Mouse (Mus musculus) intestine, embryonic 15.5 days (tissue): ENCODE data around the gene Uqcrh. TPM values are rescaled to one million over a fixed set of nuclear protein-coding genes. Genes with fewer than 3 reads are reported as not detected.
A peak's percentile ranks its signal among the peaks of the same experiment; 100 is the strongest.

Source experiments
- ATAC-seq: fragments of 200-750 bp; cut with Nextera tagmentation; 2 replicates; pipeline ENCODE4 v1.8.0; 2017; ENCODE audit warnings: moderate TSS enrichment, moderate library complexity
- H3K27ac ChIP-seq: fragments of 300-500 bp; sonication (generic); 2 replicates; pipeline ENCODE4 v1.5.1; 2015; ENCODE audit warnings: mild to moderate bottlenecking, inconsistent platforms
- H3K27me3 ChIP-seq: fragments of 300-500 bp; sonication (generic); replicated peaks from 2 replicates; pipeline ENCODE4 v1.6.1; 2015; ENCODE audit warnings: inconsistent platforms
- H3K36me3 ChIP-seq: fragments of 300-500 bp; sonication (generic); 2 replicates; pipeline ENCODE4 v1.6.1; 2015; ENCODE audit warnings: inconsistent platforms
- H3K4me1 ChIP-seq: fragments of 300-500 bp; sonication (generic); replicated peaks from 2 replicates; pipeline ENCODE4 v1.6.1; 2015; ENCODE audit warnings: inconsistent platforms
- H3K4me2 ChIP-seq: fragments of 300-500 bp; sonication (generic); replicated peaks from 2 replicates; pipeline ENCODE4 v1.6.1; 2015; ENCODE audit warnings: mild to moderate bottlenecking, inconsistent platforms
- H3K4me3 ChIP-seq: fragments of 300-500 bp; sonication (generic); replicated peaks from 2 replicates; pipeline ENCODE4 v1.5.1; 2015; ENCODE audit warnings: inconsistent platforms
- H3K9ac ChIP-seq: fragments of 300-500 bp; sonication (generic); 2 replicates; pipeline ENCODE4 v1.6.1; 2015; ENCODE audit warnings: inconsistent platforms
- H3K9me3 ChIP-seq: fragments of 300-500 bp; sonication (generic); 2 replicates; pipeline ENCODE4 v1.6.1; 2016; ENCODE audit warnings: inconsistent platforms
- WGBS: fragments of 180-500 bp; shearing (Covaris S2); methylation state at CpG from one replicate; pipeline ENCODE4 v1.1.7; 2015; 5-methylcytosine and 5-hydroxymethylcytosine counted together
- polyA plus RNA-seq: library from polyadenylated mRNA; unstranded; fragments of >200 nt; fragmentation: Nextera tagmentation; extraction: Ambion mirVana; gene quantifications from 2 replicates; pipeline ENCODE4 v1.2.1, GENCODE M21; 2015

Gene Uqcrh
- polyA plus RNA-seq, 1 experiment from 2014 or later = 636 TPM

DNA sequence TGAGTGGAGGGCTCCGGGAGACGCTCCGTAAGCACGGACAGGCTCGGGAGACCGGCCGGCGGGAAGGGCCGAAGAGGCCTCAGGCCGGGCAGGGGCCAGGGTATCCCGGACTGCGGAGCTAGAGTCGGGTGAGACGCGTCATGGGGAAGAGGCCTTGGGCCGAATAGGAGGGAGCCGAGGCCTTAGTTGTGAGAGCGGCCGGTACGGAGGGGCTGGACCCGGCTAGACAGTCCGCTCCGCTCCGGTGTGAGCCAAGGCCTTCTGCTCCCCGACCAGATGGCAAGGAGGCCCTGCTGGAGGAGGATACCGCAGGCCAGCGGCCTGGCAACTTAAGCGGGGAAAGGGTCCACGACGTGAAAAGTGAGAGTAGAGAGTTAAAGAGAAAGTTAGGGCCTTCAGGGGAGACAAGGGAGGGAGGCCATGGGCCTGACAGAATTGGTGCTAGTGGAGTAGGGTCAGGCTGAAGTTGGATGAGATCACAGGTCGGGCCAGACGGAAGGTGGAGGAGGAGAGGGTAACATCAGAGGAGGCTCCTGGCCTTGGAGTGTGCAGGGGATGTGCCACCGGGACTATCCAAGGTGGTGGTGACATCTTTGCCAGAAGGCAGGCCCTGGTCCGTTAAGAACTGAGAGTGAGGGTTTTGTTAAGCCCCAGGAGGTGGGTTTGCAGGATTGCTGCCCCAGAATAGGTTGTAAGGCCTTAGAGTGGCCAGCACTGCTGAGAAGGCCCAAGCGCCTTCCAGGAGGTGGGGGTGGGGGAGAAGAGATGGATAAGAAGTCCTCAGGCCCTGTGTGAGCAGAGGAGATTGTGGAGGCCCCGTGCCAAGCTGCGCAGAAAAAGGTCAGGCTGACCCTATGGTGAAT lies 1.7 kb upstream of the Uqcrh start:
- Histone ChIP-seq H3K4me3 (peak overlapping the region; percentile 99), H3K4me2 (peak overlapping the region; percentile 87), H3K9ac (peak overlapping the region; percentile 99), H3K9me3 (no peaks in the 10 kb centered on the region), H3K36me3 (no peaks in the 10 kb centered on the region; the same call in 1 of the 2 replicates), H3K27me3 (no peaks in the 10 kb centered on the region), H3K4me1 (peaks cover 17% of the 10 kb centered on the region), H3K27ac (peak overlapping the region; percentile 98)
- WGBS = 2% methylated on average over 37 of the region's 37 CpGs
- ATAC-seq = peak; percentile 7

DNA sequence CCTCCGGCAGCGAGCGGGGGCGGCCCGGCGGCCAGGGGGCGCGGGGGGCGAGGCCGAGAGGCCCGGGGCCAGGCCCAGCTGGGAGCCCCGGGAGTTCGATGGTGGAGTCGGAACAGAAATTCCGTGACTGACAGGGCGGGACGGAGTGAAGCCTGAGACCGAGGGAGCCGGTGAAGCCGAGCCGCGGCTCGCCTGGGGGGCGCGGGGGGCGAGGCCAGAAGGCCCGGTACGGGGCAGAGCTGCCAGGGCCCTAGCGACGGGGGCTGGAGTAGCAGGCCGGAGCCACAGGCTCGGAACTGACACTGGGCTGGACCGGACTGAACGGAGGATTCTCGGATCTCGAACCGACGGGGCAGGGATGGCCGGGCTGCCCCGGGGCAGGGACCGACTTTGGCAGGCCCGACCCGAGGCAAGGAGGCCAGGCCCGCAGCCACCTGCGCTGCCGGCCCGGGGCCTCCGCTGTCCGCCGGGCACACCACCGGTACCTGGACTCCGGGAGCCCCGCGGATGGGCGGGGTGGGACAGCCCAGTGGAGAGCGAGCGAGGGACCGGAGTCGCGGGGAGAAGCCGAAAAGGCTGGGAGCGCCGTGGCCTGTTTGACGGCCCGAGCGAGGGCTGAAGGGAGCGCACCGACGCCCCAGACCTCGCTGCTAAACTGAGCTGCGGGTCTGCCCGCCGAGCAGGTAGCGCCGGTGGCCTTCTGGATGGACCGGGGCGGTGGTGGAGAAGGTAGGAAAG lies 929 bp upstream of the Uqcrh start:
- peak overlapping the region; percentile 87 for H3K4me2 ChIP-seq
- H3K36me3 ChIP-seq = no peaks in the 10 kb centered on the region; the same call in 1 of the 2 replicates
- H3K9me3 ChIP-seq = no peaks in the 10 kb centered on the region
- H3K27ac ChIP-seq = peak overlapping the region; percentile 98
- H3K9ac ChIP-seq = peak overlapping the region; percentile 99
- ATAC-seq = peak; percentile 72
- H3K27me3 ChIP-seq = no peaks in the 10 kb centered on the region
- under 1% methylated on average over 76 of the region's 77 CpGs for WGBS
- peak overlapping the region; percentile 99 for H3K4me3 ChIP-seq
- peaks cover 17% of the 10 kb centered on the region for H3K4me1 ChIP-seq

DNA sequence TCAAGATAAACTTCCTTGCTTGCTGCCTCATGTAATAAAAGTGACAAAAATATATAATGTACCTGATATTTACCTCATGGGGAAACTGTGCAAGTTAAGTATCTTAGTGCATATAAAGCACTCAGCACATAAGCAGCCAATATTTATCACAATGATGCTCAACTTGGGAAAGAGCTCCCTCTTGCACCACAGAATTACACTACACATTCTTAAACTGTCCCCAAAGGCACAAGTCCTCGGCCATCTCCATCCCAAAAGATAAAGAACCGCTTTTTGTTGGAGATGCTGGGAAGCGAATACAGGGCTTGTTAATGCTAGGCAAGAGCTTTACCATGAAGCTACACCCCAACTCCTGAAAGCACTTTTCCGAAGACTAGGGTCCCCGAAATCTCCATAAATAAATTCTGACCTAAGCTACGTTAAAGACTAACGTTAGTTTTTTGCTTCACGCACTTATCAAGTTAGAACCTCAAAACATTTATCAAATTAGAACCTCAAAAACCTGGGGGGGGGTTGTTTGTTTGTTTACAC lies 661 bp downstream of the Uqcrh start:
- H3K9ac ChIP-seq = peak overlapping the region; percentile 99
- H3K27me3 ChIP-seq = no peaks in the 10 kb centered on the region
- H3K4me1 ChIP-seq = peaks cover 17% of the 10 kb centered on the region
- ATAC-seq = no peak
- peak overlapping the region; percentile 87 for H3K4me2 ChIP-seq
- H3K36me3 ChIP-seq = peaks cover 7% of the 10 kb centered on the region; the same call in 1 of the 2 replicates
- H3K27ac ChIP-seq = peak overlapping the region; percentile 98
- WGBS = 1% methylated on average over 8 of the region's 8 CpGs
- H3K4me3 ChIP-seq = peak overlapping the region; percentile 99
- H3K9me3 ChIP-seq = no peaks in the 10 kb centered on the region

DNA sequence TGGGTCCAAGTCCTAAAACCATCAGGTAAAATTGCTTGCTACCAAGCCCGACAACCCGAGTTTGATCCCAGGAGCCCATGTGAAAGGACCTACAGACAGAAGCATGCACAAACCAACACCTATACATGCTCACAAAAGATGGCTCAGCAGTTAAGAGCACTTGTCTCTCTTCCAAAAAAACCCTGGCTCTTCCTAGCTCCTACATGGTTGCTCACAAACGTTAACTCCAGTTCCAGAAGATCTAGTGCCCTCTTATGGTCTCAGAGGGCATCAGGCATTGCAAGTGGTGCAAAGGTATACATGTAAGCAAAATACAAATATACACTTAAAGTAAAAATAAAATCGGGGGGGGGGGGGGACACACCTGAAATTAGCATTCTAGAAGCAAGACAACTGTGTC lies 1.7 kb downstream of the Uqcrh start:
- 52% methylated on average over 4 of the region's 4 CpGs for WGBS
- Histone ChIP-seq H3K27ac (no peak overlapping the region), H3K4me1 (peaks cover 17% of the 10 kb centered on the region), H3K36me3 (peaks cover 14% of the 10 kb centered on the region), H3K27me3 (no peaks in the 10 kb centered on the region), H3K4me3 (0 out of 2 replicates have a peak overlapping the region, but pooled peaks have one; percentile 6), H3K4me2 (peak overlapping the region; percentile 87), H3K9me3 (no peaks in the 10 kb centered on the region), H3K9ac (no peak overlapping the region)
- ATAC-seq = no peak

DNA sequence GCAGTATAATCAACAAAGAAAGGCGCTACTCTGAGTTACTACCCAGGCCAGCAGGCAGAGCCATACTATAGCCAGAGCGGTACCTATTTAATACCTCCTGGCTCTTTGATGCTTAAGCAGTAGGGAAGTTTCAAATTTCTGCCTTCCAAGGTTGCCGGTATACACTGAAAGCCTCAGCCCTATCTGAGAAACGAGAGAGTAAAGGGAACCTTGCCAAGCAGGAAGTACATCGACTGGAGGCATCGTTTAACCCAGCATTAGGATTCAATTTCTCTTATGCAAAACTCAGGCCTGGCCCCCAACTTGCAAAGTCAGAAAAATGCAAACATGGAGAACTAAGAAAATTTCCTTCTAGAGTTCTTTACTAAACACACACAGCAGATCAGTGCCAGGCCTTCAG lies 4.8 kb downstream of the Uqcrh start:
- no peaks in the 10 kb centered on the region for H3K27me3 ChIP-seq
- no peaks in the 10 kb centered on the region for H3K9me3 ChIP-seq
- H3K27ac ChIP-seq = no peak overlapping the region
- 75% methylated on average over 6 of the region's 6 CpGs for WGBS
- peaks cover 17% of the 10 kb centered on the region for H3K36me3 ChIP-seq
- no peak overlapping the region for H3K4me3 ChIP-seq
- no peak overlapping the region for H3K9ac ChIP-seq
- H3K4me2 ChIP-seq = no peak overlapping the region
- no peak for ATAC-seq
- peaks cover 5% of the 10 kb centered on the region; the same call in 1 of the 2 replicates for H3K4me1 ChIP-seq

DNA sequence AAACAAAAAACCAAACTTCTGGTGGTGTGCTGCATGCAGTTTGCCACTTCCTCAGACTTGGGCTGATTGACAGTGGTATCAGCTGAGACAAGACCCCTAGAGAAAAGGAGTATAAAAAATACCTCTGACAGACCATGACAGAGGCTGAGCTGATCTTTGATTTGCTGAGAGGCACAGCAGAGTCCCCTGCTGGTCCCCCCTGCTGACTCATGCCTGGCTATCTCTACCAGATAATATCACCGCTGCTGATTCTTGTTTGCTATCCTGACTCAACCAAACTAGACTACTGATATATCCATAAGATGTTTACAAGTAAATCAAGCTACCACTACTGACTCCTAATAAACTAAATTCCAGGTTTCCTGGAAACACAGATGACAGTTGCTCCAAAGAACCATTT lies 11.0 kb downstream of the Uqcrh start:
- no peak for ATAC-seq
- Histone ChIP-seq H3K9me3 (no peaks in the 10 kb centered on the region), H3K4me2 (no peak overlapping the region)

DNA sequence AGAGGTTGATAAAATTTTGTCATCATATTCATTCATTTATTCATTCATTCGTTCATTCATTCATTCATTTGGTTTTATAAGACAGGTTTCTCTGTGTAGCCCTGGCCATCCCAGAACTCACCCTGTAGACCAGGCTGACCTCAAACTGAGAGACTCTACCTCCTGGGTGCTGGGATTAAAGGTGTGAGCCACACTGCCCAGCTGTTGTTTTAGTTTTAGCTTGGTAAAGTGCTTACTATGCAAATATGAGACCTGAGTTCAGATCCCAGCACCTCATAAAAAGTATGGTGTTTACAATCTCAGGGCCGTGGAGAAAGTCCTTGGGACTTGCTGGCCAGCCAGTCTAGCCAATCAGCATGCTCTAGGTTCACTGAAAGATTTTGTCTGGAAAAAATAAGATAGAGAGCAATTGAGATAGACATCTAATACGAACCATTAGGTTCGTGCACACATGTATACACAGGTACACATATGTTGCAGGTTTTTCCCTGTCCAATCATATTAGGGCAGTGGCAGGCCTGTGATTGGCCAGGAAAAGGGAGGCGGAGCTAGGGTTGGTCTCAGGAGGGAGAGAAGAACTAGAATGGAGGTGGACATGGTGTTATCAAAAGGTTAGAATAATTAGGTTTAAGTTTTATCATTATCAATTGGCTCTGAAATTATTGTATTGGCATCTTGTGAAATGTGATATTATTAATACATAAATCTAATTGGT lies 15.7 kb downstream of the Uqcrh start:
- ATAC-seq = no peak
- Histone ChIP-seq H3K4me3 (no peak overlapping the region), H3K4me1 (no peaks in the 10 kb centered on the region), H3K27ac (no peak overlapping the region), H3K27me3 (no peaks in the 10 kb centered on the region), H3K4me2 (no peak overlapping the region), H3K9me3 (no peaks in the 10 kb centered on the region), H3K36me3 (no peaks in the 10 kb centered on the region), H3K9ac (no peak overlapping the region)
- 77% methylated on average over 5 of the region's 5 CpGs for WGBS

More for the DNA sequence above, 11.0 kb downstream of the Uqcrh start:
- no peak overlapping the region for H3K9ac ChIP-seq
- WGBS = 25% methylated on average over 1 of the region's 1 CpGs
- H3K4me3 ChIP-seq = no peak overlapping the region
- no peaks in the 10 kb centered on the region for H3K27me3 ChIP-seq
- H3K36me3 ChIP-seq = peaks cover 10% of the 10 kb centered on the region; the same call in 1 of the 2 replicates
- H3K4me1 ChIP-seq = no peaks in the 10 kb centered on the region
- H3K27ac ChIP-seq = no peak overlapping the region

DNA sequence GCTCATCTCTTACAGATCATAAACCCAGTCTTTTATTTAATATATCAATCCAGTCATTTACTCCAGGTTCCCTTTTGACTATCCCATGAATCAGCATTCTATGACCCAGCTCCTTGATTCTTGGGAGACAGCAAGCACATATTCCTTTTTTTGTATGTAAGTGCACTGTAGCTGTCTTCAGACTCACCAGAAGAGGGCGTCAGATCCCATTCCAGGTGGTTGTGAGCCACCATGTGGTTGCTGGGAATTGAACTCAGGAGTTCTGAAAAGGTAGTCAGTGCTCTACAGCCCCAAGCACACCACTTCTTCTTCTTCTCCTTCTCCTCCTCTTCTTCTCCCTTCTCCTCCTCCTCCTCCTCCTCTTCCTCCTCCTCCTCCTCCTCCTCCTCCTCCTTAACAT lies 17.3 kb downstream of the Uqcrh start:
- Histone ChIP-seq H3K9me3 (no peaks in the 10 kb centered on the region), H3K4me3 (no peak overlapping the region), H3K27me3 (no peaks in the 10 kb centered on the region), H3K27ac (no peak overlapping the region), H3K4me2 (no peak overlapping the region), H3K9ac (no peak overlapping the region), H3K36me3 (no peaks in the 10 kb centered on the region), H3K4me1 (0 out of 2 replicates have a peak, but pooled peaks cover 3% of the 10 kb centered on the region)
- no peak for ATAC-seq
- WGBS = 4% methylated on average over 1 of the region's 1 CpGs

DNA sequence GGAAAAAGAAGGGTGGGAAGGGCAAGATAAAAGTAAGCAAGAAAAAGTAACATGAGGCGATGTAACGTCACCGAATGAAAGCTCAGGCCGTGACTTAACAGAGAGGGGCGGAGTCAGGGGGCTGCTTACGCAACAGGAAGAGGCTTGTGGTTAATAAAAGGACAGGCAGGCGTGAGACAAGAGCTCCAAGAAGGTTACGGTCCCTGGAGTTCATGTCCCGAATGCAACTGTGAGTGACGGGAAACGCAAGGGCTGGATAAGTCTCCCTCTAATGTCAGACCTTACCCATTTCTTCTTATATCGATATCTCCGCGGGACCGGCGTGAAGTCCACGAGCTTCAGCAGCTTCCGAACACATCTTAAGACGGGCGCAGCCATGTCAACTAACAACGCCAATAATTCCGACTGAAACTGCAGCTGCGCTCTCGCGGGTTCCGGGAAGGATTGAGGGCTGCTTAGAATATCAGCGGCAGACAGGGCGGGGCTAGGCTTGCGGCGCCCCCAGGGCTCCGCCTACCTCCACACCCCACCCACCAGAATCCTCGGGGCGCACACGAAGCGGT lies 21.4 kb downstream of the Uqcrh start, which contains the start of gene Nsun4:
Nsun4 (minus strand) TSS at position 478 of the 563 bp plus-strand sequence.
- H3K36me3 ChIP-seq = 0 out of 2 replicates have a peak, but pooled peaks cover 3% of the 10 kb centered on the region
- peak; percentile 96 for ATAC-seq
- no peaks in the 10 kb centered on the region for H3K27me3 ChIP-seq
- H3K4me2 ChIP-seq = peak within 1 kb of the TSS; percentile 86
- H3K27ac ChIP-seq = peak within 1 kb of the TSS; percentile 92
- no peaks in the 10 kb centered on the region for H3K9me3 ChIP-seq
- under 1% methylated on average over 35 of the region's 35 CpGs for WGBS
- H3K9ac ChIP-seq = peak within 1 kb of the TSS; percentile 56
- H3K4me3 ChIP-seq = peak within 1 kb of the TSS; percentile 58
- 0 out of 2 replicates have a peak, but pooled peaks cover 10% of the 10 kb centered on the region for H3K4me1 ChIP-seq

DNA sequence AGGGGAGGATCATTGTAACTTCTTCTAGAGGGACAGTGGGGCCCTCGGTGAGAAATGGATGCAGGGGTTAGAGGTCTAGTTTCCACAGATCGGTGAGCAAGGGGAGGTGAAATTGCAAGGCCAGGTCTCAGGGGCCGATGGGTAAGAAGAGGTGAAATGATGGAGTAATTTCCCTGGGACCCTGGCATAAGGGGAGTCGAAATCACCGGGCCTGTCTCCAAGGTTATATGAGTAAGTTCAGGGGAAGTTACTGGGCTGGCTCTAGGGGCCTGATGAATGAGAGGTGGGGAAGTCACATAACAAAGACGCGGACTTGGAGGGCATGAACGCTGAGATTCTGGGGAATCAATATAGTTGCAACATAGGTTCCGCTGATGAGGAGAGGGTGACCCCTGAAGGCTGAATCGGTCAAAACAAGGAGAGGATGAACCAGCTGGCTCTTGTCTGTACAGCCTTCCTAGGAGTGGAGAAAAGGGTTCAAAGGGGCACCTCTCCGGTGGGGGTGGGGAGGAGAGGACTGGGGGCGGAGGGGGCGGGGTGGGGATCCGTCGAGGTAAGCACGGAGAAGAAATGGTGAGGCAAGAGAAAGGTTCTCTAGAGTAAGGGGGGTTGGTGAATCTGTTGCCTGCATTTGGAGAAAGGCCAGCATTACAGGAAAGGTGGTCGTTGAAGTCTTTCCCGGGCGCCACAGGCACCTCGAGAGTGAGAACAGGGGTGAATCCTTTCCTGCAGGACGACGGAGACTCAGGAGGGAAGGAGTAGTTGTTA lies 22.2 kb downstream of the Uqcrh start:
- H3K4me1 ChIP-seq = 0 out of 2 replicates have a peak, but pooled peaks cover 10% of the 10 kb centered on the region
- 0 out of 2 replicates have a peak, but pooled peaks cover 3% of the 10 kb centered on the region for H3K36me3 ChIP-seq
- ATAC-seq = peak; percentile 59
- peak overlapping the region; percentile 56 for H3K9ac ChIP-seq
- WGBS = 5% methylated on average over 22 of the region's 22 CpGs
- no peaks in the 10 kb centered on the region for H3K27me3 ChIP-seq
- H3K4me3 ChIP-seq = peak overlapping the region; percentile 58
- peak overlapping the region; percentile 86 for H3K4me2 ChIP-seq
- peak overlapping the region; percentile 92 for H3K27ac ChIP-seq
- H3K9me3 ChIP-seq = no peaks in the 10 kb centered on the region

DNA sequence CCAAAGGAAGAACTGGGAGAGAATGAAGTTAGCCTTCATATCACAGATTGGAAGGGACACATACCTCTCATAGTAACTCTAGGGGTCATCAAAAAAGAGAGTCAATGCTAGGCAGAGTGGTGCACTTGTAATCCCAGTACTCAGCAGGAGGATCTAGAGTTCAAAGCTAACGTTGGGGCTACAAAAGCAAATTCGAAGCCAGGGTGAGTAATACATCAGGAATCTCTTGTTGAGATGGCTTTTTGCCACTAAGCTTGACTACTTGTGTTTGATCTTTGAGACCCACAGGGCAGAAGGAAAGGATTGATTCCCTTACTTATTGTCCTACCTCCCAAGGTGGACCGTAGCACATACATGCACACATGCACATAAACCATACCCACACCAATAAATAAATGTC lies 25.7 kb downstream of the Uqcrh start:
- Histone ChIP-seq H3K9ac (no peak overlapping the region), H3K27me3 (no peaks in the 10 kb centered on the region), H3K4me3 (no peak overlapping the region), H3K36me3 (0 out of 2 replicates have a peak, but pooled peaks cover 3% of the 10 kb centered on the region), H3K4me1 (0 out of 2 replicates have a peak, but pooled peaks cover 10% of the 10 kb centered on the region), H3K9me3 (no peaks in the 10 kb centered on the region), H3K27ac (no peak overlapping the region), H3K4me2 (no peak overlapping the region)
- no peak for ATAC-seq
- 88% methylated on average over 3 of the region's 3 CpGs for WGBS
